Comparison of ENCODE assay signal across 11 mouse cellular contexts in genomic region chr2:5596882-5597281, GRCm38 (mm10).
A peak's percentile ranks its signal among the peaks of the same experiment; 100 is the strongest.
DNase-seq lines count a peak whose midpoint lies in the region; ATAC-seq lines count a peak whose summit lies in the region.
"Had no signal": no experiment of that assay in that cellular context is flagged by ENCODE, and none has a peak within 500 bp of the region (broad histone marks: within the 10 kb centered on the region; RNA-seq: fewer than 3 reads in every experiment).

No protein-coding gene starts in this region.

- H3K4me3 ChIP-seq in heart, embryonic 10.5 days: no peak overlapping the region
- no peak overlapping the region for H3K4me3 ChIP-seq in stomach, embryonic 15.5 days (replicated peaks)
- H3K4me3 ChIP-seq: heart, adult 2 months; liver, embryonic 13.5 days had no signal

- peak; percentile 74 for ATAC-seq in megakaryocyte progenitor cell, adult 5-6 weeks (replicated peaks; ENCODE audit: poor library complexity)
- ATAC-seq in stomach, embryonic 15.5 days (ENCODE audit: insufficient read depth, low FRiP score, low read depth): no peak

- no peaks in the 10 kb centered on the region for H3K9me3 ChIP-seq in heart, embryonic 10.5 days
- no peaks in the 10 kb centered on the region for H3K9me3 ChIP-seq in stomach, embryonic 15.5 days
- H3K9me3 ChIP-seq: liver, embryonic 13.5 days had no signal

- intact Hi-C loops in heart, postnatal 10 days (cut with DNase I): no loop called here

- H3K9ac ChIP-seq in stomach, embryonic 15.5 days: no peak overlapping the region
- H3K9ac ChIP-seq: liver, embryonic 13.5 days had no signal

- WGBS in heart, embryonic 10.5 days: 39% methylated on average over 12 of the region's 12 CpGs
- 26% methylated on average over 12 of the region's 12 CpGs for WGBS in stomach, embryonic 15.5 days

- peaks cover 19% of the 10 kb centered on the region for H3K4me1 ChIP-seq in heart, embryonic 10.5 days
- H3K4me1 ChIP-seq in stomach, embryonic 15.5 days: peaks cover 37% of the 10 kb centered on the region

- H3K4me2 ChIP-seq in stomach, embryonic 15.5 days: no peak overlapping the region
- H3K4me2 ChIP-seq: liver, embryonic 13.5 days had no signal

- peak overlapping the region; percentile 42; the same call in 1 of the 2 replicates for H3K27ac ChIP-seq in heart, embryonic 10.5 days
- H3K27ac ChIP-seq in stomach, embryonic 15.5 days: peak overlapping the region; percentile 48
- H3K27ac ChIP-seq: heart, adult 2 months; liver, embryonic 13.5 days had no signal

- DNase-seq in heart, embryonic 10.5 days (ENCODE audit: low spot score): no peak
- no peak for DNase-seq in heart, postnatal 10 days
- DNase-seq in right cerebral cortex, adult 18-20 months: peak; percentile 48
- DNase-seq in right cerebral cortex, postnatal 36 days (ENCODE audit: low spot score in 2 of 2): no peak
- DNase-seq in spleen, postnatal 4 days (ENCODE audit: low spot score in 2 of 2): no peak
- no peak for DNase-seq in cerebellum, adult 8-10 months
- DNase-seq: cerebellum, postnatal 36 days; liver, embryonic 13.5 days had no signal

- no peaks in the 10 kb centered on the region for H3K27me3 ChIP-seq in heart, embryonic 10.5 days (ENCODE audit: insufficient read depth, poor library complexity, severe bottlenecking)
- H3K27me3 ChIP-seq in stomach, embryonic 15.5 days (replicated peaks): no peaks in the 10 kb centered on the region
- H3K27me3 ChIP-seq: liver, embryonic 13.5 days had no signal

- H3K36me3 ChIP-seq in heart, embryonic 10.5 days: no peaks in the 10 kb centered on the region
- H3K36me3 ChIP-seq in stomach, embryonic 15.5 days: no peaks in the 10 kb centered on the region
- H3K36me3 ChIP-seq: liver, embryonic 13.5 days had no signal
